Mouse (Mus musculus): ENCODE measurements around the gene Speer4c. TPM values are rescaled to one million over a fixed set of nuclear protein-coding genes. Genes with fewer than 3 reads are reported as not detected.

Speer4c gene
- total RNA-seq, 2 experiments from 2014 or later: not detected

Other genes starting within 250 kb of the Speer4c start
- not detected for gene Gm21149, start 237.7 kb downstream of the Speer4c start, total RNA-seq (2021)
- gene Gm21190, start 185.0 kb downstream of the Speer4c start, total RNA-seq (2021): not detected
- not detected for gene Gm21083, start 136.9 kb downstream of the Speer4c start, total RNA-seq (2021)
- gene Speer4d, start 95.2 kb downstream of the Speer4c start, total RNA-seq (2021): not detected
- gene 4930572O03Rik, start 57.2 kb downstream of the Speer4c start, total RNA-seq (2021): not detected
- 100 to 1,000 TPM; 187 to 210 TPM for gene Cacna2d1, start 220.4 kb upstream of the Speer4c start, total RNA-seq (2021)